Mouse (Mus musculus): Measurements from ENCODE around the gene Tspan33.

- no peak for TF ChIP-seq CTCF (IDR thresholded peaks at IDR 0.05; ENCODE audit: low read depth, low read length)
- no peak for TF ChIP-seq POLR2A (IDR thresholded peaks at IDR 0.05; ENCODE audit: borderline replicate concordance, low read depth, low read length)
Observed at GRCm38 (mm10) chr6:29701051-29701450, 7.0 kb downstream of the Tspan33 start.

All from bone marrow macrophage, adult 2 months (primary cell).